Mouse (Mus musculus) adrenal gland, adult (tissue): ENCODE data around the gene 1700025G04Rik.
"Not testable (repeated sequence)": the region's sequence is repeated elsewhere in the genome, so short reads cannot be mapped to it uniquely, and the experiment has no call there.

ENCODE experiments used
- DNase-seq, 2 experiments: peaks; one replicate each; pipeline ENCODE4 v3.0.0; 2022 to 2023; ENCODE audit warnings: low spot score in 1 of 2; ENCODE audit not compliant: inconsistent age in 2 of 2

Gene 1700025G04Rik

GRCm38 (mm10) chr1:151861334-151861995, 228.5 kb downstream of the 1700025G04Rik start:
- no peak for DNase-seq

GRCm38 (mm10) chr1:151858474-151858873, 231.5 kb downstream of the 1700025G04Rik start:
- no peak for DNase-seq

- no peak for DNase-seq
Measured at GRCm38 (mm10) chr1:151855561-151855960, 234.4 kb downstream of the 1700025G04Rik start.

GRCm38 (mm10) chr1:151851976-151852375, 237.9 kb downstream of the 1700025G04Rik start:
- no peak for DNase-seq

GRCm38 (mm10) chr1:151851051-151851848, 238.7 kb downstream of the 1700025G04Rik start:
- peak; percentile 45 to 69 for DNase-seq

GRCm38 (mm10) chr1:151849993-151850608, 239.8 kb downstream of the 1700025G04Rik start:
- no peak for DNase-seq

GRCm38 (mm10) chr1:151848286-151848685, 241.6 kb downstream of the 1700025G04Rik start:
- DNase-seq, result no peak

GRCm38 (mm10) chr1:151845926-151846782, 243.8 kb downstream of the 1700025G04Rik start:
- no peak for DNase-seq

- no peak for DNase-seq
Measured at GRCm38 (mm10) chr1:151845252-151845832, 244.6 kb downstream of the 1700025G04Rik start.

GRCm38 (mm10) chr1:151840345-151840744, 249.6 kb downstream of the 1700025G04Rik start:
- DNase-seq, result not testable (repeated sequence)

GRCm38 (mm10) chr1:151835261-151835660, 254.7 kb downstream of the 1700025G04Rik start:
- no peak for DNase-seq

- no peak for DNase-seq
Measured at GRCm38 (mm10) chr1:151831791-151832190, 258.1 kb downstream of the 1700025G04Rik start.

- peak in 1 of 2 experiments; percentile 25 for DNase-seq
Measured at GRCm38 (mm10) chr1:151825065-151825464, 264.9 kb downstream of the 1700025G04Rik start.

- peak; percentile 63 to 93 for DNase-seq
Measured at GRCm38 (mm10) chr1:151820457-151820856, 269.5 kb downstream of the 1700025G04Rik start.

- peak in 1 of 2 experiments; percentile 51 for DNase-seq
Measured at GRCm38 (mm10) chr1:151819190-151819589, 270.7 kb downstream of the 1700025G04Rik start.

GRCm38 (mm10) chr1:151816051-151816450, 273.9 kb downstream of the 1700025G04Rik start:
- peak in 1 of 2 experiments; percentile 16 for DNase-seq

GRCm38 (mm10) chr1:151812004-151812712, 277.8 kb downstream of the 1700025G04Rik start:
- DNase-seq, result peak in 1 of 2 experiments; percentile 24

- peak in 1 of 2 experiments; percentile 21 for DNase-seq
Measured at GRCm38 (mm10) chr1:151811456-151811855, 278.5 kb downstream of the 1700025G04Rik start.

GRCm38 (mm10) chr1:151810628-151811421, 279.1 kb downstream of the 1700025G04Rik start:
- peak in 1 of 2 experiments; percentile 15 for DNase-seq
